Mouse (Mus musculus) lung, adult 18-20 months (tissue): ENCODE results near the gene Pycr2.

Experiments used
- DNase-seq, 2 experiments: peaks; one replicate each; pipeline ENCODE4 v3.0.0; 2022; ENCODE audit warnings: mixed read lengths in 2 of 2

The Pycr2 gene

DNA sequence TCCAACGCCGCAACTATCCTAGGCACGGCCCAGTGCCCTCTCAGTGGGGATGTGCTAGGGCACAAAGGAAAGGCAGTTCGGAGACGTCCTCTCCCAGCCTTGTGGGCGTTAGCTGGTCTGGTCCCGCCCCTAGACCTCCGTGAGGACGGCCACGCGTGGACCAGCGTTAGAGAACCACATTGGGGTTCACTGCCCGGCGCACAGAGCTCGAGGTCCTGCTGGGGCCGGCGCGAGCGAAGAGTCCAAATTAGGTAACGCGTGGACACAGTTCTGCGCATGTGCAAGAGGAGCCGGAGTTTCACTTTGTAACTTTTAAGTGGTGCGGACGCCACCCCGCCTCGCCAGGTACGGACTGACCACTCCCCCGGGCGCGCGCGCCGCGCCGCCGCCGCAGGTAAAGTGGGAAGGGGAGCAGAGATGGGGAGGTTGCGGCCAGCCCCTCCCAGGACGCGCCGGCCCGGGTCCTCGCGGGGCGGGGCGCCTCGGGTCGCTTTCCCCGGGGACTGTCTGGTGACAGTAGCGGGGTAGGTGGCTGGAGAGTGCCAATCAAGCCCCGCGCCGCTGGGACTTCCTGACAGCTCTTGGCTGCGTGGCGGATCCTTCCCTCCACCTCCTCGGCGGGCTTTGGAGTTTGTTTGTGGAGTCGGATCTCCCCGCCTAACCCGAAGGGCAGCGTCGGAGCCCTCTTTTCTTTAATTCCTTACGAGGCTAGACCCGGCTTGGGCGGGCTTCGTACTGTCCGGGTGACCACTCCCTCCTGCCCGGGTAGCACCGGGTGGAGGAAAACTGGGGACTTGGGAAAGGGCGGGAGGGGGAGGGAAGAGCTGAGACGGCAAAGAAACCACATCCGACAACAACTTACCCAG lies 38.3 kb downstream of the Pycr2 start, which contains the start of gene Tmem63a:
Tmem63a (plus strand) TSS at position 179 of the 866 bp plus-strand sequence.
- DNase-seq = peak; percentile 90 to 91

DNA sequence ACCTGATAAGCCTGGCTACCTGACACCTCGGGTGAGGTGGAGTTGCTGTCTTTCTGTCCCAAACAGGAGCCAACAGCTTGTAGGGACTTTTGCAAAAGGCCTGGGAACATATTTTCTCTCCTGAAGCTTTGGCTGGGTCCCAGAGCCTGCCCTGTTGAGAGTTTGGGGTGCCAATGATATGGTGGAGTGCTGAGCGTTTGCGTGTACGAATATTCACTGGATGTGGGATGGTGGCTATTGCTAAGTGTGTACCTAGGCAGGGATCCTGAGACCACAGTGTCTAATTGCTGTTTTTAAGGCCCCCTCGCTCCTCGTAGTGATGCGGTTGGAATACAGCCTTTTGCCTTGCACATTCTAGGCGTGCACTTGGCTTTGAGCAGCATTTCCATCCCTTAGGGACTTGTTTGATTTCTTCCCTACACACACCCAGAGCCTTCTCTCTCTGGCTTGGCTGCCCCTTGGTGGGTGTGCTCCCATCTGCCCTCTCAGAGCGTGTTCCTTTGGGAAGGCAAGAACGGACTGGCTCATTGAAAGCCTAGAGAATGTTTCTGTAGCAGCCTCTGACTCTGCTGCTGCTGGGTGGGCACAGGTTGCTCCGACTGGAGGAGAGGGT lies 39.0 kb downstream of the Pycr2 start:
- peak; percentile 34 to 37 for DNase-seq

DNA sequence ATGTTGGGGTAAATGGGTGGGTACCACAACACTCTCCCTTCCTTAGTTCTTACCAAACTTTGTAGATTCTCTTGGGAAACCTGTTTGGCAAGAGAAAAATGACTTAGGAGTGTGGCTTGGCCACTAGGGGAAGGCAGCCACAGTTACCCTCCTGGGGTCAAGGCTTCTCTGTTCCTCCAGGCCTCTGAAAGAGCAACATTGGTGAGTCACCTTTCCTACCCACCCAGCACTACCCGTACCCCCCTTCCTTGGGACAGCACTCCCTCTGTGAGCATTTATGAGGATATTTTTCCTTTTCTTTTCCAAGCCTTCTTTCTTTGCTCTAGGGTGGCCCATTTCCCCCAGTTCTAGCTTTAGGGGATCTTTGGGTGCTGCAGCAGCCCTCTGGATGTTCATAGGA lies 39.8 kb downstream of the Pycr2 start:
- DNase-seq = peak in 1 of 2 experiments; percentile 42

DNA sequence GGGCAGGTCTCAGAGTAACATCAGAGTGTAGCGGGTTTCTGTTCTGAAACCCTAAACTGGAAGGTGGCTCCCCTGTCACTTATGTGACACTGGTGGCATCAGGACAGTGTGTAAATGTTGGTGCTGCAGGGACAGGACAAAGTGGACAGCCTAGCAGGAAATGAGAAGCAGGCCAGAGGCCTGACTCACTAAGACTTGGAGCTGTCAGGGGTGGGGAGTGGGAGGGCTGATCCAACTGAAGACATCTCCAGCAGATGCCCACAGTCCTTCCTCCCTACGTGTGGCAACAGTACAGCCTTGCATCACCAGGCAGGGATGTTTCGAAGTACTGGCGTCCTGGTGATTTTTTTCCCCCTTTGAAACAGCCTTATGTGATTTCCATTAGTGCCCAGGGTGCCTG lies 40.5 kb downstream of the Pycr2 start:
- peak; percentile 47 to 48 for DNase-seq

DNA sequence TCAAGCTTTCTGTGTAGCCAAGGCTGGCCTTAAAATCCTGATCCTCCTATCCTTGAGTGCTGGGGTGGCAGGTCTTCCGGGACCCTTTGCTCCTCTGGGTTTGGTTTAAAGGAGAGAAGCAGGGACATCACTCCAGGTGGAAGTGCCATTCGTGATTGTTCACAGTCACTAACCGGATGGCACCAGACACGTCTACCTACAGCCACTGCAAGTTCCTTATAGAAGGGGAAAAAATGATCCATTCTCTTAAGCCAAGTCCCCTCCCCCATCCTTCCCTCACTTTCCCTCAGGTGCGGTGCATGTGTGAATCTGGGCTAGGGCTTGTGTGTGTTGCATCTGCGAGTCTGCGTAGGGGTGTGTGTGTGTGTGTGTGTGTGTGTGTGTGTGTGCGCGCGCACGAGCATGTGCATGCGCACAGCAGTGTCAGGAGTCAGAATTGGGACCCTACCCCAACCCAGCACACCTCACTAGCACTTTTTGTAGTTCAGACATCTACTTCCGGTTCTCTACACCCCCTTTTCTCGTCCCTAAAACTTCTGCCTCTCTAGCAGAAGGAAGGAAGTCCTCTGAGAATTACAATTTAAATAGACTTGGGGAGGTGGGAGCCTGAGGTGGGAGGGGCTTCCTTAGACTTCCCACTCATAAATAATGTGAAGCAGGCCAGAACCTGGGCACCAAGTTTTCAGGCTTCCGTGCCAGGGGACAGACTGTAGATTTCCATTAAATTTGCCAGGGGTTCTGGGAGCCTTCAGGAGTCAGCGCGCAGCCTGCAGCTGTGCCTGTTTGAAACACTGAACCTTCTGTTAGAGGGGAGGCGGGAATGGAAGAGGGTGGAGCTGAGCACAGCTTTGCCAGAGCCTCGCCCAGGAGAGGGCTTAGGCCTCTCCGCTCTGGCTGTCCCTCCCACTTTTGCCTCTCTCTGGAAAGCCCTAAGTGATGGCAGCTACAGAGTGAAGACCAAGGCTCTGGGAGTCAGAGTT lies 41.2 kb downstream of the Pycr2 start:
- DNase-seq = peak; percentile 69 to 78

DNA sequence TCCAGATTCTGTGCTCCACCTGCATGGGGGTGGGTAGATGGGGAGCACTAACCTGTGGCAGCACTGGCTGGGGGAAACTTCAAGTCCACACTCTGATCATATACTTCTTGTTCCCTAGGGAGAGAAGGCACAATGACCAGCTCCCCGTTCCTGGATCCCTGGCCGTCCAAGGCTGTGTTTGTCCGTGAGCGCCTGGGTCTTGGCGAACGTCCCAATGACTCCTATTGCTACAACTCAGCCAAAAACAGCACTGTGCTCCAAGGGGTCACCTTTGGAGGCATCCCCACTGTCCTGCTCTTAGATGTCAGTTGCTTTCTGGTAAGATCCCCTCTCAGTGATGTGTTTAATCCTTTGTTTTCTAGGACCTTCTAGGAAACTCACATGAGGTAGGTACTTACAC lies 42.4 kb downstream of the Pycr2 start:
- no peak for DNase-seq

DNA sequence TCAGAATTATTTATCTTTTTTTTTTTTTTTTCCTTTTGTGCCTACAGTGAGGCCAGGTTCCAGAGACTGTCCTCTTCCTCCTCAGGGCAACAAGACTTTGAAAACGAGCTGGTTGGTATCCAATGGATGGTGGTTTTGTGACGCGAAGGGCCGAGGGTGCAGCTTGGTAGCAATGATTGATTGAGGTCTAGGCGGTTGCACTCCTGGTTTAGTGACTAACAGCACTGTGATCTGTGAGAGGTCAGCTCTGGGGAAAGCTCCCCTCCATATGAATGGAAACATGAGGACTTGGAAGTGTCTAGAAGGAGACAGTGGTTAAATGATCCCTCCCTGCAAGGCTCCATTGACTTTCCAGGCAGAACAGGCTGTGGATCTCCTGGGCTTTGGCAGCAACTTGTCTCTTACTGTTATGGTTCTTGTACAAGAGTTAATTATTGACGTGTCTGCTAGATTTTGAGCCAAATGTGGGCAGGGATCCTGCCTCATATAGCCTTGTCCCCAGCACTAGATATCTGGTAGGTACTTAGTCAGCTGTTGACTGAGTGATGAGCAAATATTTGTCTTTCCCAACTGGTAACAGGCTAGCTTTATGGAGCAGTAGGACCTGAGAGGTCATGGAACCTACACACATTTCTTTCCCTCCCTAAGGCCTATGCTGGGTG lies 48.1 kb downstream of the Pycr2 start:
- peak; percentile 48 to 81 for DNase-seq

DNA sequence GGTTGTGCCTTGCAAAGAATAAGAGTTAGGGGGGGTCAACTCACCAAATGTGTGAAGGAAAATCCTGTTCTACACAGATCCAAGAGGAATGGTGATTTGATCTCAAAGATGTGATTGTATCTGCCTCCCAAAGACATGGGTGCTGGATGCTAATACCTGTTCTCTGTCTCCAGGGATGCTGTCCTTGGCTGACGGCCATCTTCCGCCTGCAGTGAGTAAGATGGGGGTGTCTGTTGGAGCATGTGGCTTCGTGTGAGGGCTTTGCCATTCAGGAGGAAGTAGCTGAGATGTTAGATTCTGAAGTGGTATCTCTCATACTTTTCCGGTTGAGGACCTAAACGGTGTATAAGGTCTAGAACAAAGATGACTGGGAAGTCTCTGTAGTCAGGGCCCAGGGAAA lies 48.7 kb downstream of the Pycr2 start:
- DNase-seq = no peak

DNA sequence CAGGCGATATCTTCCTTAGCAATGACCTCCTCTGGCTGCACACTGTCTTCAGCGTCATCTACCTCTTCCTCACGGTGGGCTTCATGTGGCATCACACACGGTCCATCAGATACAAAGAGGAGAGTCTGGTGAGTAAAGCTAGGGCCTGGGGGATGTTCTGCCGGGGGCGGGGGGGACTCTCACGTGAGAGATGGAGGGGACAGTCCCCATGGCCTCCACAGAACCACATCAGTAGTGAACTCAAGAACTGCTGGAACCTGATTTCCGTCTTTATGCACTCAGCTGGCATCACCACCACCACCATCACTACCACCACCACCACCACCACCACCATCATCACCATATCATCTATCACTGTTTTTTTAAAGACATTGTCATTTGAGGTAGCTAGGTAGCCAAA lies 52.3 kb downstream of the Pycr2 start:
- DNase-seq = no peak

DNA sequence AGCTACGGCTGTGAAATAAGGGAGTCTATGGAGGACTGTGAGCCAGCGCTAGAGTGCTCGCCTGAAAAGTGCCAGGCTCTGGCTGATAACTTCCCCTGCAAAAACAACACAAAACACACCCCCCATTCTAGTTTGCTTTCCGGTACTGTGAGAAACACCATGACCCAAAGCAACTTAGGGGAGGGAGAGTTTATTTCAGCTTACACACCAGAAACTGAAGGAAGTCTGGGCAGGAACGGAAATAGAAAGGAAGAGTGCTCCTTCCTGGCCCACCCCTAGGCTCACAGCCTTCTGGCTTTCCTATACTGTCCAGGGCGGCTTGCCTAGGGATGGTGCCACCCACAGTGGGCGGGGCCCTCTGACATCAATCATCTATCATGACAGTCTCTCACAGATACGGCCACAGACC lies 52.9 kb downstream of the Pycr2 start:
- DNase-seq = peak; percentile 75 to 82
